Mouse (Mus musculus) embryonic facial prominence, embryonic 12.5 days (tissue): ENCODE data around the gene Hs3st1. TPM values are rescaled to one million over a fixed set of nuclear protein-coding genes. Genes with fewer than 3 reads are reported as not detected.

ENCODE experiments used
- ATAC-seq: fragments of 200-750 bp; cut with Nextera tagmentation; 2 replicates; pipeline ENCODE4 v1.8.0; 2017; ENCODE audit not compliant: insufficient number of reproducible peaks, insufficient read depth, low FRiP score, low TSS enrichment
- H3K27ac ChIP-seq: fragments of 300-500 bp; sonication (generic); 2 replicates; pipeline ENCODE4 v1.5.1; 2016; ENCODE audit warnings: mild to moderate bottlenecking
- H3K27me3 ChIP-seq: fragments of 300-500 bp; sonication (generic); 2 replicates; pipeline ENCODE4 v1.6.1; 2016; ENCODE audit warnings: mild to moderate bottlenecking, moderate library complexity
- H3K36me3 ChIP-seq: fragments of 300-500 bp; sonication (generic); 2 replicates; pipeline ENCODE4 v1.6.1; 2016; ENCODE audit warnings: mild to moderate bottlenecking
- H3K4me1 ChIP-seq: fragments of 300-500 bp; sonication (generic); 2 replicates; pipeline ENCODE4 v1.6.1; 2016
- H3K4me2 ChIP-seq: fragments of 300-500 bp; sonication (generic); replicated peaks from 2 replicates; pipeline ENCODE4 v1.6.1; 2016; ENCODE audit warnings: mild to moderate bottlenecking, moderate library complexity
- H3K4me3 ChIP-seq: fragments of 300-500 bp; sonication (generic); 2 replicates; pipeline ENCODE4 v1.5.1; 2016; ENCODE audit warnings: mild to moderate bottlenecking
- H3K9ac ChIP-seq: fragments of 300-500 bp; sonication (generic); 2 replicates; pipeline ENCODE4 v1.6.1; 2016; ENCODE audit warnings: mild to moderate bottlenecking, moderate library complexity
- H3K9me3 ChIP-seq: fragments of 300-500 bp; sonication (generic); 2 replicates; pipeline ENCODE4 v1.6.1; 2016; ENCODE audit warnings: mild to moderate bottlenecking, moderate library complexity
- WGBS: fragments of 180-500 bp; shearing (Covaris S2); methylation state at CpG from one replicate; pipeline ENCODE4 v1.1.7; 2016; 5-methylcytosine and 5-hydroxymethylcytosine counted together
- polyA plus RNA-seq: library from polyadenylated mRNA; unstranded; fragments of >200 nt; fragmentation: Nextera tagmentation; extraction: Ambion mirVana; gene quantifications from 2 replicates; pipeline ENCODE4 v1.2.1, GENCODE M21; 2016

Hs3st1 gene
- polyA plus RNA-seq, 1 experiment from 2014 or later = 13.3 TPM

DNA sequence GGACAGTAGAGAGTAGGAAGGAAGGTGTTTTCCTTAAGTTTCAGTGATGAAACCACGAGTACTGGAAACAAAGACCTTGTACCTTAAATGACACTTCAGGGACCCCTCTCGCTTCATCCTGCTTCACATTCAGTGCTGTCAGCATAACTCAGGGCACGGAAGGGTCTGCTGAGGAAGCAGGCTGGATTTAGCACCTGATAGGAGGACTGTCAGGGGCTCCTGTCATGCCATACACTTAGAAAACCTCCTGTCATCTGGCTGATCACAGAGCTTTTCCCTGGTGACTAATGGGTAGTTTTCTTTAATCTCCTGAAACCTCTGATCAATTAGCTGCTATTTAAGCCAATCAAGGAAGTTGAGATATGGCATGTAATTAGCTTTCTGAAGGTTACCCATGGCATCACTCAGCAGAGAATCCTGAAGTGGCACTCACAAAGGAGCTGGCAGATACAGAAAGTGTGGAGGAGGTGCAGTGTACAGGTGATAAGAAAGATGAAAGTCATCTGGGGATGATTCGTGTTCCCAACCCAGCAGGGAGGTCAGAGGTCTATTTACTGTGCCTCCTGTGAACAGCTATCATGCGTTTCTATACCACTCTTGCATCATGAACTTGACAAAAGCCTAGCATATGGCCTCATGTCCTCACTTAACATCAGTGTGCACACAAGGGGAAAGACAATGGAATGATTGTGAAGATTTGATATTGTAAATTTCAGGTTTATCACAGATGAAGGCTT, 22.1 kb downstream of the Hs3st1 start:
- 59% methylated on average over 5 of the region's 5 CpGs for WGBS
- H3K27ac ChIP-seq = no peak overlapping the region
- ATAC-seq = no peak

GRCm38 (mm10) chr5:39715694-39716550, 39.4 kb downstream of the Hs3st1 start:
- H3K27ac ChIP-seq = no peak overlapping the region
- H3K4me2 ChIP-seq = no peak overlapping the region
- H3K9ac ChIP-seq = no peak overlapping the region
- no peaks in the 10 kb centered on the region for H3K27me3 ChIP-seq
- no peak overlapping the region for H3K4me3 ChIP-seq
- 77% methylated on average over 13 of the region's 13 CpGs for WGBS
- ATAC-seq = no peak
- H3K9me3 ChIP-seq = no peaks in the 10 kb centered on the region
- H3K4me1 ChIP-seq = no peaks in the 10 kb centered on the region; the same call in 1 of the 2 replicates
- H3K36me3 ChIP-seq = no peaks in the 10 kb centered on the region

More for the DNA sequence above, 22.1 kb downstream of the Hs3st1 start:
- no peaks in the 10 kb centered on the region for H3K27me3 ChIP-seq
- H3K4me1 ChIP-seq = no peaks in the 10 kb centered on the region
- H3K9ac ChIP-seq = no peak overlapping the region
- H3K36me3 ChIP-seq = no peaks in the 10 kb centered on the region
- H3K4me3 ChIP-seq = no peak overlapping the region
- H3K4me2 ChIP-seq = no peak overlapping the region
- no peaks in the 10 kb centered on the region for H3K9me3 ChIP-seq

GRCm38 (mm10) chr5:39715193-39715592, 40.1 kb downstream of the Hs3st1 start:
- no peaks in the 10 kb centered on the region; the same call in 1 of the 2 replicates for H3K4me1 ChIP-seq
- no peak overlapping the region for H3K4me3 ChIP-seq
- no peak overlapping the region for H3K27ac ChIP-seq
- 81% methylated on average over 5 of the region's 5 CpGs for WGBS
- no peaks in the 10 kb centered on the region for H3K9me3 ChIP-seq
- no peak for ATAC-seq
- no peak overlapping the region for H3K9ac ChIP-seq
- no peaks in the 10 kb centered on the region for H3K36me3 ChIP-seq
- H3K4me2 ChIP-seq = no peak overlapping the region
- no peaks in the 10 kb centered on the region for H3K27me3 ChIP-seq

- H3K4me2 ChIP-seq = no peak overlapping the region
- 83% methylated on average over 3 of the region's 3 CpGs for WGBS
- H3K36me3 ChIP-seq = no peaks in the 10 kb centered on the region
- no peak overlapping the region for H3K4me3 ChIP-seq
- H3K4me1 ChIP-seq = no peaks in the 10 kb centered on the region
- no peak overlapping the region for H3K27ac ChIP-seq
- no peak for ATAC-seq
- no peak overlapping the region for H3K9ac ChIP-seq
- H3K27me3 ChIP-seq = no peaks in the 10 kb centered on the region
- no peaks in the 10 kb centered on the region for H3K9me3 ChIP-seq
Observed at GRCm38 (mm10) chr5:39705539-39705938, 49.7 kb downstream of the Hs3st1 start.

DNA sequence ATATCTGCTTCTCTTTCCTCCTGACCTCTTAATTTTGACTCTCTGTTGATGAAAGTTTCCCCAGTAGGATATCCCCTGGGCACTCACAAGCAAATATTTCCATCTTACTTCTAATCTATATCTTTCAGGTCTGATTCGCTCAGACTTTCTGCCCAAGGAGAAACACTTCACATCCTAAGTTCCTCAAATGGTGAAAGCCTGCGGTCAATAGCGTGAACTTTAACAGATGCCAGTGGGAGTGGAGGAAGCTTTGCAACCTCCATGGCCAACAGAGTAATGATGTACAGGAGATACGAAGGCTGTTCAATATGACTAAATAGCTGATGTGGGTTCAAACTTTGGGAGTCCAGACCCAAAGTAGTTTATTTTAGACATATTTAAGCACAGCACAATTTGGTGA, 94.4 kb downstream of the Hs3st1 start:
- Histone ChIP-seq H3K4me1 (no peaks in the 10 kb centered on the region), H3K27me3 (no peaks in the 10 kb centered on the region), H3K9ac (no peak overlapping the region), H3K27ac (no peak overlapping the region), H3K4me2 (no peak overlapping the region), H3K9me3 (no peaks in the 10 kb centered on the region), H3K4me3 (no peak overlapping the region), H3K36me3 (no peaks in the 10 kb centered on the region)
- no peak for ATAC-seq
- WGBS = 90% methylated on average over 4 of the region's 4 CpGs

- H3K9me3 ChIP-seq = no peaks in the 10 kb centered on the region
- H3K4me2 ChIP-seq = no peak overlapping the region
- no peak overlapping the region for H3K4me3 ChIP-seq
- no peak overlapping the region for H3K9ac ChIP-seq
- H3K36me3 ChIP-seq = no peaks in the 10 kb centered on the region
- no peak overlapping the region for H3K27ac ChIP-seq
- no peaks in the 10 kb centered on the region for H3K4me1 ChIP-seq
- WGBS = 74% methylated on average over 2 of the region's 2 CpGs
- no peak for ATAC-seq
- no peaks in the 10 kb centered on the region for H3K27me3 ChIP-seq
Observed at GRCm38 (mm10) chr5:39659417-39659816, 95.9 kb downstream of the Hs3st1 start.

DNA sequence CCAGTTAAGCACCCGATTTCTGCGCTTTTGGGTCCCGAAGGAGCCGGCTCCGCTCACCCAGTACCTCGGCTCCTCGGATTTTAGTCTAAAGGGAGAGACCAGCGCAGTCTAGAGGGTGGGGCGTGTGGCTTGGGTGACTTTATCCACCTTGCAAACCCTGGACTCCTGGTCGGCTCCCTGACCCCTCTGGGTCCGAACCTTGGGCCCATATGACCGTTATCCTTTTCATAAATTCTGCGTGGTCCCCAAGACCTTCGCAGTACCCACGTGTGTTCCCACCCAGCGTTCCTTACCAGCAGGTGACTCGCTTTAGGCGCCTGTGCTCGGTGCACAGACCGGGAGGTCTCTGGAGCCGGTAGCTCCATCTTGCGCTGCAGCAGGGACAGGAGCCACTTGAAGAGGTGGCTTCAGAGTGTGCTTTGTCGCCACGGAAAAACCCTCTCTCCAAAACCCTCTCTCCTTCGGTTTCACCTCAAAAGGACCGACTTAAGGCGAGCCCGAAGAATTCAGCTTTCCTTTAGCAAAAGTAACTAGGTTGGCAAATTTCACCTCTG, 110.4 kb downstream of the Hs3st1 start:
- under 1% methylated on average over 28 of the region's 28 CpGs for WGBS
- Histone ChIP-seq H3K27me3 (peaks cover 18% of the 10 kb centered on the region; the same call in 1 of the 2 replicates), H3K9ac (peak overlapping the region; percentile 50; the same call in 1 of the 2 replicates), H3K9me3 (no peaks in the 10 kb centered on the region), H3K4me1 (0 out of 2 replicates have a peak, but pooled peaks cover 3% of the 10 kb centered on the region), H3K36me3 (no peaks in the 10 kb centered on the region), H3K27ac (no peak overlapping the region), H3K4me3 (peak overlapping the region; percentile 66), H3K4me2 (peak overlapping the region; percentile 95)
- peak; percentile 57 for ATAC-seq

GRCm38 (mm10) chr5:39643924-39644826, 111.1 kb downstream of the Hs3st1 start:
- peak overlapping the region; percentile 95 for H3K4me2 ChIP-seq
- 0 out of 2 replicates have a peak, but pooled peaks cover 3% of the 10 kb centered on the region for H3K4me1 ChIP-seq
- 1% methylated on average over 52 of the region's 56 CpGs for WGBS
- peak overlapping the region; percentile 55 for H3K9ac ChIP-seq
- H3K36me3 ChIP-seq = no peaks in the 10 kb centered on the region
- no peaks in the 10 kb centered on the region for H3K9me3 ChIP-seq
- H3K27ac ChIP-seq = no peak overlapping the region
- peak; percentile 95 for ATAC-seq
- H3K27me3 ChIP-seq = peaks cover 18% of the 10 kb centered on the region; the same call in 1 of the 2 replicates
- H3K4me3 ChIP-seq = peak overlapping the region; percentile 66

DNA sequence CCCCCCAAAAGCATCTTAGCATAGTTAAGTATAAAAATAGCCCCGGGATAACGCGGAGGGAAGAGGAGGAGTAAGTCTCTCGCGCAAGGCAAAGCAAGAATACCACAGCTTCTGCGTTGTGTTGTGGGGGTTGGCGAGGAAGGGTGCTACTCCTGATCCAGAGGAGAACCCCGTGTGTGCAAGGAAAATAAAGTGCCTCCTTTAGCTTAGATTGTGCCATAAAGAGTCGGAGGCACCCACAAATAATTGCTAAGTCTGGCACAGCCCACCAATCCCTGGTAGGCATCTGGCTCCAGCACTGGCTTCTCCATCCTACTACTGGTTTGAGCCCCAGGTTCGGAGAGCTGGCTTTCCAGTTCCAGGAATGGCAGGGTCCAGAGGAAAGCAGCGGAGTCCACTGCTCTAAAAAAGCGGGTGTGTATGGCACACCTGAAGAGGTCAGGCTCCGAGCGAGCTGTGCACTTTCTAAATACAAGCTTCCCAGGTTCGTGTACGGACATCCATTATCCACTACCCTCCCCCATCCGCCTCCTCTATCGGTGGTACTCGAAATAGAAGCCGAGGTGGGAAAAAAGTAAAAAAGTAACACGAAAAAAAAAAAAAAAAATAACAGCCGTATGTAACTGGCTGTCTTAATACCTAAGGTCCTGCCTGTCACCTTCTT, 111.9 kb downstream of the Hs3st1 start:
- Histone ChIP-seq H3K4me2 (peak overlapping the region; percentile 95), H3K36me3 (no peaks in the 10 kb centered on the region), H3K9me3 (no peaks in the 10 kb centered on the region), H3K27ac (no peak overlapping the region), H3K4me3 (peak overlapping the region; percentile 66), H3K27me3 (peaks cover 18% of the 10 kb centered on the region; the same call in 1 of the 2 replicates), H3K4me1 (0 out of 2 replicates have a peak, but pooled peaks cover 3% of the 10 kb centered on the region), H3K9ac (0 out of 2 replicates have a peak overlapping the region, but pooled peaks have one; percentile 55)
- ATAC-seq = no peak
- WGBS = 4% methylated on average over 22 of the region's 22 CpGs

DNA sequence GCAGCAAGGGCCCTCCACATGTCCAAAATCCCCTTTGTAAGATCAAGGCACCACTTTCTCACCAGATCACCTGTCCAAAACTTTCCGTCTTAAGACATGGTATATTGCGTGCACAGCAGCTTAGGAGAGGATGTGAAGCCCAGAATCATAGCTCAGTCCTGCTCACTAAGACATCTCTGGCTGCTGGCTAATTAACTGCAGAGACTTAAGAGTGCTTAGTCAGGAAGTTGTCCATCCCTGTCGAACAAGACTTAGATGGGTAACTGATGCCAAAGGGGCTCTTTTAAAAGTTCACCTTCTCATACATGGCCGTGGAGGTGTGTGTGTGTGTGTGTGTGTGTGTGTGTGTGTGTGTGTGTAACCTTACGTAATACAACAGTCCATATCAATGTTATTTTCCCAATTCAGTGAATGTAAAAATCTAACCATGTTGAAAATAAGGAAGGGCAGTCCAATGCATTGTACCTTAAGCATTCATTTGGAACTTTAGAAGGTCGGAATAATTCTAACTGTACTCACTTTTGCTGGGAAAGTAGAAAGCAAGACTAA, 113.0 kb downstream of the Hs3st1 start:
- Histone ChIP-seq H3K9me3 (no peaks in the 10 kb centered on the region), H3K27ac (no peak overlapping the region), H3K4me3 (peak overlapping the region; percentile 66; the same call in 1 of the 2 replicates), H3K4me2 (peak overlapping the region; percentile 95), H3K9ac (no peak overlapping the region), H3K27me3 (peaks cover 18% of the 10 kb centered on the region; the same call in 1 of the 2 replicates), H3K4me1 (0 out of 2 replicates have a peak, but pooled peaks cover 3% of the 10 kb centered on the region), H3K36me3 (no peaks in the 10 kb centered on the region)
- ATAC-seq = no peak
- 59% methylated on average over 6 of the region's 6 CpGs for WGBS
